Mouse (Mus musculus): ENCODE results near the gene Treh. TPM values are rescaled to one million over a fixed set of nuclear protein-coding genes. Genes with fewer than 3 reads are reported as not detected.

The Treh gene
- polyA plus RNA-seq (2015; fragmentation: Illumina TruSeq; extraction: RNeasy Lipid Tissue Mini Kit (QIAGEN cat#74804); ENCODE audit: insufficient read depth, low replicate concordance), result not detected

DNA sequence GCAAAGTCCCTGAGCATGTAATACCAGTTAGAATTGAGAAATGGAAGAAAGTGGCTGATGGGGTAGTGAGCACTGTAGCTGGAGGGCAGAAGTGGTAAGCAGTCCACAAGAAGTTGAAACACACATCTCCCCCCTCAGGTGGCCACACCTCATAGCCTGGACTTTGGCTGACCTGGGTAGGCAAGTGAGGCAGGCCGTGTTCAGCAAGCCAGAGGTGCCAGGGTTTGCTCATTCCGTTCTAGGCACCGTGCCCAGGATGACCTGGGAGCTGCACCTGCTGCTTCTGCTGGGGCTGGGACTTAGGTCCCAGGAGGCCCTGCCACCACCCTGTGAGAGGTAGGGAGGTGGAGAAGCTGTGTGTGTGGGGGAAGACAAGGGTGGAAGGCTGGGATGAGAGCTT, at the start of gene Treh:
Gene Treh (plus strand): TSS at position 229 of the 400 bp plus-strand sequence.

DNA sequence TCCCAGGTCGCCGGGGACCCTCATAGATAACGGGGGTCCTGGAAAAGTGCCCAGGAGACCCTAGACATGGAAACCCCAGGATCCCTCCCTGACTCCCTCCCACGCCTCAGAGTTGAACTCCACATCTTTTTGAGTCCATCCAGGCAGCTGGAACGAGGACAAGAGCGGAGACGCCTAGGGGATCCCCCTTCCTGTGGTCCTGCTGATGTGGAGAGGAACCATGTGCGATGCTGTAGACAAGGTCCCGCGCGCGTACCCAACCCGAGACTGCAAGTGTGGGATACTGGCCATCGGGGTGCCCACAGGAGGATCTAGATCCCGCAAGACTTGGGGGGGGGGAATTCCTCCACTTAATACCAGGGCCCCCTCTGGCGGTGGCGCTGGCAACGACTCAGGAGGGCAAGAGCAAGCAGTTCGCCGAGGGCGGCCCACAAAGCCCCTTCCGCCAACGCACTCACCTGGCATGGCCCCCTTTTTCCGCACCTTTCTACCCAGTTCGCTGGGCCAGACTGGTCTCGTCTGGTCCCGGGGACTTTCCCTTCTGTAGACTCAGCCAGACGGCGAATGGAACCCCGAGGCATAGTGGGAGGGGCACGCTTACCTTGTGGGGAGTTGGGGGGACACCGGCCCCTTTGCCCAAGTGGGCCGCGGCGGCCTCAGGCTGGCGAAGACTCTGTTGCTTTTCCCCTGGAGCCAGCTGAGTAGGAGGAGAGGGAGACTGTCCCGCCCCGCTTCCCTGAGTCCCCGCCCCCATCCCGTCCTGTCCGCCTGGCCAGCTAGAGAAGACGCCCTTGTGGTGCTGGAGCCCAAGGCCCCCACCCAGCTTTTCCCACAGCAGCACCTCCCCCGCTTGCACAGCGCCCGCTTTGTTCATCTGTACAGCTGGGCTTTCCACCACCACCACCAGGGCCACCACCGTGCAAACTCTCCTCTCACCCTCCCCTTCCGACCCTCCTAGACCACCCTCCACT, 61.8 kb downstream of the Treh start, which contains the start of gene Phldb1:
Gene Phldb1 (minus strand): TSS at position 675 of the 971 bp plus-strand sequence.

Other genes with a start within 250 kb of the Treh start
- 0.65 TPM for gene Foxr1, start 232.1 kb upstream of the Treh start, polyA plus RNA-seq (2015; fragmentation: Illumina TruSeq; extraction: RNeasy Lipid Tissue Mini Kit (QIAGEN cat#74804); ENCODE audit: insufficient read depth, low replicate concordance)
- gene Upk2, start 218.3 kb upstream of the Treh start, polyA plus RNA-seq (2015; fragmentation: Illumina TruSeq; extraction: RNeasy Lipid Tissue Mini Kit (QIAGEN cat#74804); ENCODE audit: insufficient read depth, low replicate concordance), result not detected
- 6.5 TPM for gene Bcl9l, start 190.4 kb upstream of the Treh start, polyA plus RNA-seq (2015; fragmentation: Illumina TruSeq; extraction: RNeasy Lipid Tissue Mini Kit (QIAGEN cat#74804); ENCODE audit: insufficient read depth, low replicate concordance)
- gene Cxcr5, start 111.4 kb upstream of the Treh start, polyA plus RNA-seq (2015; fragmentation: Illumina TruSeq; extraction: RNeasy Lipid Tissue Mini Kit (QIAGEN cat#74804); ENCODE audit: insufficient read depth, low replicate concordance), result 193 TPM
- 235 TPM for gene Ddx6, start 68.3 kb upstream of the Treh start, polyA plus RNA-seq (2015; fragmentation: Illumina TruSeq; extraction: RNeasy Lipid Tissue Mini Kit (QIAGEN cat#74804); ENCODE audit: insufficient read depth, low replicate concordance)
- 6.1 TPM for gene Phldb1, start 62.0 kb downstream of the Treh start, polyA plus RNA-seq (2015; fragmentation: Illumina TruSeq; extraction: RNeasy Lipid Tissue Mini Kit (QIAGEN cat#74804); ENCODE audit: insufficient read depth, low replicate concordance)
- gene Arcn1, start 94.6 kb downstream of the Treh start, polyA plus RNA-seq (2015; fragmentation: Illumina TruSeq; extraction: RNeasy Lipid Tissue Mini Kit (QIAGEN cat#74804); ENCODE audit: insufficient read depth, low replicate concordance), result 142 TPM
- 42.3 TPM for gene Ift46, start 94.7 kb downstream of the Treh start, polyA plus RNA-seq (2015; fragmentation: Illumina TruSeq; extraction: RNeasy Lipid Tissue Mini Kit (QIAGEN cat#74804); ENCODE audit: insufficient read depth, low replicate concordance)
- gene Tmem25, start 126.1 kb downstream of the Treh start, polyA plus RNA-seq (2015; fragmentation: Illumina TruSeq; extraction: RNeasy Lipid Tissue Mini Kit (QIAGEN cat#74804); ENCODE audit: insufficient read depth, low replicate concordance), result 0.44 TPM
- gene Ttc36, start 129.8 kb downstream of the Treh start, polyA plus RNA-seq (2015; fragmentation: Illumina TruSeq; extraction: RNeasy Lipid Tissue Mini Kit (QIAGEN cat#74804); ENCODE audit: insufficient read depth, low replicate concordance), result not detected
- 83.8 TPM for gene Kmt2a, start 208.1 kb downstream of the Treh start, polyA plus RNA-seq (2015; fragmentation: Illumina TruSeq; extraction: RNeasy Lipid Tissue Mini Kit (QIAGEN cat#74804); ENCODE audit: insufficient read depth, low replicate concordance)
- 327 TPM for gene Atp5l, start 247.5 kb downstream of the Treh start, polyA plus RNA-seq (2015; fragmentation: Illumina TruSeq; extraction: RNeasy Lipid Tissue Mini Kit (QIAGEN cat#74804); ENCODE audit: insufficient read depth, low replicate concordance)

Measured in spleen, adult 10 weeks (tissue).